Comparison of ENCODE assay signal across 8 mouse cellular contexts in the genomic region with DNA sequence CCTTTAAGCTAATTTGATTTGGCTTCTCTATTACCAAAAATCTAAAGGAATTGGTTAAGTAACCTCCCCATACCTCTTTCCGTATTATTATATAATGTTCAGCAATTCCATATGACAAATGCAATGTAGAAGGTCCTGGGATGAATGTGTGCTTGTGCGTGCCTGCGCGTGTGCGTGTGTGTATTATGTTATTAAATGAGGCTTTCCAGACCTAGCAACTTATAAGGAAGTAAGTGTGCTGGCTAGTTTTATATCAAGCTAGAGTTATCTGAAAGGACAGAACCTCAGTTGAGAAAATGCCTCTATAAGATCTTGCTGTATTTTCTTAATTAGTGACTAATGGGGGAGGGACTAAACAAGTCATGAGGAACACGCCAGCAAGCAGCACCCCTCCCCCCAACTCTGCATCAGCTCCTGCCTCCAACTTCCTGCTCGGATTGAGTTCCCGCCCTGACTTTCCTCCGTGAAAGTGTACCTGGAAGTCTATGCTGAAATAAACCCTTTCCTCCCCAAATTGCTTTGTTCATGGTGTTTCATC. TPM values are rescaled to one million over a fixed set of nuclear protein-coding genes. Genes with fewer than 3 reads are reported as not detected.
DNase-seq lines count a peak whose midpoint lies in the region; ATAC-seq and TF ChIP-seq lines count a peak whose summit lies in the region.

No protein-coding gene starts in this region.

- peaks cover 5% of the 10 kb centered on the region; the same call in 1 of the 2 replicates for H3K4me1 ChIP-seq in heart, embryonic 11.5 days (ENCODE audit: control insufficient read depth, insufficient read depth, low read length)
- no peaks in the 10 kb centered on the region; the same call in 1 of the 2 replicates for H3K4me1 ChIP-seq in embryonic facial prominence, embryonic 14.5 days (ENCODE audit: control insufficient read depth, insufficient read depth, low read length)
- 0 out of 2 replicates have a peak, but pooled peaks cover 7% of the 10 kb centered on the region for H3K4me1 ChIP-seq in kidney, postnatal 0 days (replicated peaks; ENCODE audit: insufficient read depth, low read length)

- no peaks in the 10 kb centered on the region for H3K36me3 ChIP-seq in heart, embryonic 11.5 days (ENCODE audit: control insufficient read depth, insufficient read depth, low read length)
- H3K36me3 ChIP-seq in embryonic facial prominence, embryonic 14.5 days (ENCODE audit: control insufficient read depth, insufficient read depth, low read length) = no peaks in the 10 kb centered on the region
- no peaks in the 10 kb centered on the region for H3K36me3 ChIP-seq in kidney, postnatal 0 days (ENCODE audit: insufficient read depth, low read length)

- no peak for TF ChIP-seq CTCF in kidney, postnatal 0 days (IDR thresholded peaks at IDR 0.05; ENCODE audit: low read depth)

- H3K4me2 ChIP-seq in heart, embryonic 11.5 days = peak overlapping the region; percentile 38
- H3K4me2 ChIP-seq in embryonic facial prominence, embryonic 14.5 days (ENCODE audit: low read depth, low read length) = peak overlapping the region; percentile 45
- H3K4me2 ChIP-seq in kidney, postnatal 0 days (ENCODE audit: low read length) = peak overlapping the region; percentile 47

- no peak for DNase-seq in heart, adult 8-10 months (ENCODE audit: low spot score)
- peak; percentile 59 for DNase-seq in embryonic facial prominence, embryonic 14.5 days (ENCODE audit: low spot score)
- DNase-seq in kidney, postnatal 0 days (ENCODE audit: low spot score) = peak; percentile 70
- DNase-seq in lung, postnatal 25 days (ENCODE audit: low spot score) = peak; percentile 30
- no peak for DNase-seq in layer of hippocampus, adult 9-11 months
- no peak for DNase-seq in layer of hippocampus, postnatal 36 days
- DNase-seq in gastrocnemius, postnatal 4 days (ENCODE audit: low spot score in 2 of 2) = no peak

- H3K4me3 ChIP-seq in heart, embryonic 11.5 days (ENCODE audit: low read depth, low read length) = no peak overlapping the region
- H3K4me3 ChIP-seq in embryonic facial prominence, embryonic 14.5 days (ENCODE audit: low read depth, low read length) = no peak overlapping the region
- H3K4me3 ChIP-seq in kidney, postnatal 0 days (replicated peaks; ENCODE audit: low read depth, low read length) = 0 out of 2 replicates have a peak overlapping the region, but pooled peaks have one; percentile 4

- no peaks in the 10 kb centered on the region for H3K27me3 ChIP-seq in heart, embryonic 11.5 days (ENCODE audit: control insufficient read depth, insufficient read depth, low read length)
- no peaks in the 10 kb centered on the region for H3K27me3 ChIP-seq in embryonic facial prominence, embryonic 14.5 days (replicated peaks; ENCODE audit: control insufficient read depth, insufficient read depth, low read length)
- H3K27me3 ChIP-seq in kidney, postnatal 0 days (ENCODE audit: insufficient read depth, low read length) = no peaks in the 10 kb centered on the region

- no peaks in the 10 kb centered on the region for H3K9me3 ChIP-seq in heart, embryonic 11.5 days (replicated peaks; ENCODE audit: control insufficient read depth, low read length)
- H3K9me3 ChIP-seq in embryonic facial prominence, embryonic 14.5 days (ENCODE audit: control insufficient read depth, low read length) = no peaks in the 10 kb centered on the region
- no peaks in the 10 kb centered on the region for H3K9me3 ChIP-seq in kidney, postnatal 0 days (replicated peaks; ENCODE audit: low read length)

- no peak overlapping the region for H3K27ac ChIP-seq in heart, embryonic 11.5 days (ENCODE audit: low read depth, low read length)
- H3K27ac ChIP-seq in embryonic facial prominence, embryonic 14.5 days (replicated peaks; ENCODE audit: low read depth, low read length) = no peak overlapping the region
- peak overlapping the region; percentile 72 for H3K27ac ChIP-seq in kidney, postnatal 0 days

- 49% methylated on average over 9 of the region's 9 CpGs for WGBS in heart, embryonic 11.5 days (ENCODE audit: insufficient replicate concordance)
- 42% methylated on average over 9 of the region's 9 CpGs for WGBS in embryonic facial prominence, embryonic 14.5 days
- WGBS in kidney, postnatal 0 days = 53% methylated on average over 9 of the region's 9 CpGs

- ATAC-seq in heart, embryonic 11.5 days (replicated peaks; ENCODE audit: insufficient number of reproducible peaks, low FRiP score, low TSS enrichment) = peak; percentile 53
- peak; percentile 58 for ATAC-seq in embryonic facial prominence, embryonic 14.5 days (ENCODE audit: low read depth)
- peak; percentile 74 for ATAC-seq in kidney, postnatal 0 days (replicated peaks; ENCODE audit: low FRiP score, low read depth)

- no peak overlapping the region; the same call in 1 of the 2 replicates for H3K9ac ChIP-seq in heart, embryonic 11.5 days (ENCODE audit: low read depth, low read length)
- no peak overlapping the region for H3K9ac ChIP-seq in embryonic facial prominence, embryonic 14.5 days (ENCODE audit: low read depth, low read length)
- H3K9ac ChIP-seq in kidney, postnatal 0 days (ENCODE audit: low read depth, low read length) = no peak overlapping the region

RNA-seq across cellular contexts. Expression of gene Epm2aip1, which starts 17.6 kb away (rescaled TPM):
- 25.6 and 35.3 TPM in 2 replicates for polyA plus RNA-seq in heart, embryonic 11.5 days (2014; fragmentation: Nextera tagmentation; extraction: Ambion mirVana)
- total RNA-seq in heart, adult 8-10 months (2022) = 10 to 100 TPM; 24.1 to 25.4 (median 24.9) TPM
- polyA plus RNA-seq in embryonic facial prominence, embryonic 14.5 days (2014; fragmentation: Nextera tagmentation; extraction: Ambion mirVana) = 47.0 and 48.2 TPM in 2 replicates
- polyA plus RNA-seq in kidney, postnatal 0 days (2015; fragmentation: Nextera tagmentation; extraction: Ambion mirVana) = 18.6 and 19.2 TPM in 2 replicates
- total RNA-seq in layer of hippocampus, postnatal 36 days (2021) = 10 to 100 TPM; 75.9 to 84.3 TPM
- total RNA-seq in gastrocnemius, postnatal 4 days (2021) = 10 to 100 TPM; 38.2 to 44.2 TPM

RNA-seq across cellular contexts. Expression of gene Mlh1, which starts 17.8 kb away (rescaled TPM):
- polyA plus RNA-seq in heart, embryonic 11.5 days (2014; fragmentation: Nextera tagmentation; extraction: Ambion mirVana) = 33.9 and 43.0 TPM in 2 replicates
- total RNA-seq in heart, adult 8-10 months (2022) = 1 to 10 TPM; 5.1 to 9.6 (median 7.6) TPM
- polyA plus RNA-seq in embryonic facial prominence, embryonic 14.5 days (2014; fragmentation: Nextera tagmentation; extraction: Ambion mirVana) = 33.6 and 34.2 TPM in 2 replicates
- polyA plus RNA-seq in kidney, postnatal 0 days (2015; fragmentation: Nextera tagmentation; extraction: Ambion mirVana) = 25.4 and 26.1 TPM in 2 replicates
- 10 to 100 TPM; 15.6 to 18.6 TPM for total RNA-seq in layer of hippocampus, postnatal 36 days (2021)
- 10 to 100 TPM; 18.3 to 27.6 TPM for total RNA-seq in gastrocnemius, postnatal 4 days (2021)

RNA-seq across cellular contexts. Expression of gene Trank1, which starts 22.2 kb away (rescaled TPM):
- polyA plus RNA-seq in heart, embryonic 11.5 days (2014; fragmentation: Nextera tagmentation; extraction: Ambion mirVana) = 0.11 and 0.13 TPM in 2 replicates
- total RNA-seq in heart, adult 8-10 months (2022) = under 1 TPM in 1 of 4 experiments, not detected in 3; 0.16 TPM
- polyA plus RNA-seq in embryonic facial prominence, embryonic 14.5 days (2014; fragmentation: Nextera tagmentation; extraction: Ambion mirVana) = 0.79 and 0.92 TPM in 2 replicates
- polyA plus RNA-seq in kidney, postnatal 0 days (2015; fragmentation: Nextera tagmentation; extraction: Ambion mirVana) = 0.61 and 1.0 TPM in 2 replicates
- total RNA-seq in layer of hippocampus, postnatal 36 days (2021) = 100 to 1,000 TPM; 201 to 218 TPM
- total RNA-seq in gastrocnemius, postnatal 4 days (2021) = under 1 TPM; 0.62 to 0.76 TPM

Comparison
In these comparisons a context has a peak if more than half of its experiments do, and no peak if none do; other contexts are left out.
1. DNase-seq: peak in embryonic facial prominence, embryonic 14.5 days (single experiment), kidney, postnatal 0 days (single experiment) and lung, postnatal 25 days (single experiment); none in heart, adult 8-10 months (single experiment), layer of hippocampus, adult 9-11 months (single experiment), layer of hippocampus, postnatal 36 days (0 of 2) and gastrocnemius, postnatal 4 days (0 of 2).
2. RNA of gene Trank1, which starts 22.2 kb away (total RNA-seq): 201 to 218 TPM in layer of hippocampus, postnatal 36 days; 0.62 to 0.76 TPM in gastrocnemius, postnatal 4 days and 0.16 TPM in heart, adult 8-10 months; every median in the first group is over 100 times any median in the second.
3. Peak in every context shown above with its lines, with median percentiles within 50 percentile points of each other: ATAC-seq and H3K4me2 ChIP-seq.